Mouse (Mus musculus) testis, adult 2 months (tissue): ENCODE data around the gene Tm6sf2. TPM values are rescaled to one million over a fixed set of nuclear protein-coding genes. Genes with fewer than 3 reads are reported as not detected.
A peak's percentile ranks its signal among the peaks of the same experiment; 100 is the strongest.
"Not testable (repeated sequence)": the region's sequence is repeated elsewhere in the genome, so short reads cannot be mapped to it uniquely, and the experiment has no call there.

Source experiments
- H3K27ac ChIP-seq: fragments of 200-500 bp; 2 replicates; pipeline ENCODE4 v1.5.1; 2012; ENCODE audit warnings: low read depth, low read length; ENCODE audit not compliant: control insufficient read depth, insufficient read depth
- H3K27me3 ChIP-seq: fragments of 200-500 bp; 2 replicates; pipeline ENCODE4 v1.6.1; 2012; ENCODE audit warnings: mild to moderate bottlenecking, low read length, moderate library complexity; ENCODE audit not compliant: control insufficient read depth, insufficient read depth
- H3K36me3 ChIP-seq: fragments of 200-500 bp; 2 replicates; pipeline ENCODE4 v1.6.1; 2012; ENCODE audit warnings: mild to moderate bottlenecking, low read length; ENCODE audit not compliant: control insufficient read depth, insufficient read depth
- H3K4me1 ChIP-seq: fragments of 200-500 bp; 2 replicates; pipeline ENCODE4 v1.6.1; 2012; ENCODE audit warnings: low read length; ENCODE audit not compliant: control insufficient read depth, insufficient read depth
- H3K4me3 ChIP-seq: fragments of 200-500 bp; 2 replicates; pipeline ENCODE4 v1.5.1; 2012; ENCODE audit warnings: low read depth, mild to moderate bottlenecking, low read length, moderate library complexity, mixed read lengths; ENCODE audit not compliant: control insufficient read depth
- CTCF ChIP-seq: fragments of 200-500 bp; IDR thresholded peaks from 2 replicates; pipeline ENCODE4 v1.5.1; 2012; ENCODE audit warnings: low read depth, mild to moderate bottlenecking, inconsistent platforms, low read length, moderate library complexity; ENCODE audit not compliant: control insufficient read depth, insufficient read depth, insufficient replicate concordance
- POLR2A ChIP-seq: fragments of 200-500 bp; IDR thresholded peaks from 2 replicates; pipeline ENCODE4 v1.6.1; 2012; ENCODE audit warnings: low read depth, mild to moderate bottlenecking, inconsistent platforms, low read length, moderate library complexity; ENCODE audit not compliant: control insufficient read depth
- polyA plus RNA-seq: library from polyadenylated mRNA; depleted of rRNA; stranded (reverse); fragments of >200 nt; gene quantifications from 2 replicates; pipeline ENCODE4 v1.2.3, GENCODE M21; 2012

Gene Tm6sf2
- polyA plus RNA-seq, 1 experiment, result 14.1 TPM

- peaks cover 1% of the 10 kb centered on the region; the same call in 1 of the 2 replicates for H3K36me3 ChIP-seq
- no peaks in the 10 kb centered on the region for H3K27me3 ChIP-seq
- H3K27ac ChIP-seq, result no peak overlapping the region
- H3K4me1 ChIP-seq, result peaks cover 3% of the 10 kb centered on the region
- TF ChIP-seq POLR2A, result no peak
- no peak for TF ChIP-seq CTCF
- H3K4me3 ChIP-seq, result peak overlapping the region; percentile 96
Observed at GRCm38 (mm10) chr8:70043996-70044395, 28.7 kb upstream of the Tm6sf2 start.

DNA sequence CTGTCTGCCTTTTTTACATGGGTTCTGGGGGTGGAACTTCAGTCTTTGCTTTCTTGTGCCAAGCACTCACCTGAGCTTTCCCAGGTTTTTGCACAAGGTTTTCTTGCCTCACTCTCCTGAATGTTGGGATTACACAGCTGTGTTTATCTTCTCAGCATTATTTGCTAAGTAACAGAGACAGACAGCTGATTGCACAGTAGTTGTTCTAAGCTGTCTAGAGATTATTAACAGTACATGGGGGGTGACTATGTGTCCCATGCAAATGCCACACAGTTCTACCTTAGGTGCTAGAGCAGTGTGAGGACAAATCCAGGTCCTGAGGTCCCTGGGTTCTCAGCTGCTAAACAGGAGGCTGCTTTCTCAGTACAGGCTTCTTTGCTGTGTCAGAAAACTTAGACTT is 23.1 kb upstream of the Tm6sf2 start:
- no peak for TF ChIP-seq POLR2A
- TF ChIP-seq CTCF, result no peak
- H3K4me3 ChIP-seq, result no peak overlapping the region
- H3K4me1 ChIP-seq, result no peaks in the 10 kb centered on the region
- H3K27ac ChIP-seq, result no peak overlapping the region
- peaks cover 1% of the 10 kb centered on the region for H3K36me3 ChIP-seq
- no peaks in the 10 kb centered on the region for H3K27me3 ChIP-seq

- not testable (repeated sequence) for H3K36me3 ChIP-seq, H3K27me3 ChIP-seq, H3K27ac ChIP-seq
Observed at GRCm38 (mm10) chr8:70050434-70050833, 22.3 kb upstream of the Tm6sf2 start.

GRCm38 (mm10) chr8:70057721-70058120 is 15.0 kb upstream of the Tm6sf2 start:
- Histone ChIP-seq H3K27me3 (no peaks in the 10 kb centered on the region), H3K27ac (no peak overlapping the region), H3K36me3 (peaks cover 2% of the 10 kb centered on the region), H3K4me1 (no peaks in the 10 kb centered on the region), H3K4me3 (no peak overlapping the region)
- TF ChIP-seq POLR2A, result no peak
- no peak for TF ChIP-seq CTCF

More at GRCm38 (mm10) chr8:70050434-70050833, 22.3 kb upstream of the Tm6sf2 start:
- H3K4me3 ChIP-seq, H3K4me1 ChIP-seq: not testable (repeated sequence)

- Histone ChIP-seq H3K27ac (no peak overlapping the region), H3K4me3 (peak overlapping the region; percentile 66), H3K36me3 (no peaks in the 10 kb centered on the region; the same call in 1 of the 2 replicates), H3K27me3 (no peaks in the 10 kb centered on the region), H3K4me1 (peaks cover 11% of the 10 kb centered on the region)
- TF ChIP-seq CTCF (no peak), POLR2A (no peak)
Observed at GRCm38 (mm10) chr8:70071836-70072440, 786 bp upstream of the Tm6sf2 start.

DNA sequence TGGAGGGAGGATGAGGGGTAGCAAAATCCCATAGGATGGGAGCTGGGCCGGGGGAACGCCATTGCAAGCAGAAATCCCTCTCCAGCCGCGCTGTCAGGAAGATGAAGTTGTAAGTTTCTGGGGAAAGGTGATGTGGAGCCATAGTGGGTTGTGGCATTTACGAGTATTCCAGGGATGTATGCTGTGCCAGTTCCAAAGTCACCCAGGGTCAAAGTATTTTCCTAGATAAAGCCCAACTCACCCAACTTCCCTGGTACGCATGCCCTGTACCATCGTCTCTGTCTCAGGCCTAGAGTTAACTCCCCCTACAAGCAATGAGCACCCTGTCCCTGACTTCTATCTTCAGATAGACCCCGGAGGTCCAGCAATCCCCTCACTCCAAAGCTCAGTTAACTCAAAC is 396 bp downstream of the Tm6sf2 start:
- no peaks in the 10 kb centered on the region for H3K27me3 ChIP-seq
- H3K27ac ChIP-seq, result no peak overlapping the region
- TF ChIP-seq CTCF, result no peak
- TF ChIP-seq POLR2A, result no peak
- H3K36me3 ChIP-seq, result no peaks in the 10 kb centered on the region; the same call in 1 of the 2 replicates
- peaks cover 11% of the 10 kb centered on the region for H3K4me1 ChIP-seq
- H3K4me3 ChIP-seq, result peak overlapping the region; percentile 64

- Histone ChIP-seq H3K4me1 (peaks cover 11% of the 10 kb centered on the region), H3K27me3 (no peaks in the 10 kb centered on the region), H3K36me3 (no peaks in the 10 kb centered on the region), H3K27ac (no peak overlapping the region), H3K4me3 (no peak overlapping the region)
- TF ChIP-seq CTCF (no peak), POLR2A (no peak)
Observed at GRCm38 (mm10) chr8:70073682-70074081, 958 bp downstream of the Tm6sf2 start.

- H3K27ac ChIP-seq, result no peak overlapping the region
- H3K36me3 ChIP-seq, result no peaks in the 10 kb centered on the region
- H3K27me3 ChIP-seq, result no peaks in the 10 kb centered on the region
- H3K4me3 ChIP-seq, result no peak overlapping the region
- peaks cover 22% of the 10 kb centered on the region for H3K4me1 ChIP-seq
- TF ChIP-seq CTCF (no peak), POLR2A (no peak)
Observed at GRCm38 (mm10) chr8:70081976-70082375, 9.3 kb downstream of the Tm6sf2 start.
